Mouse (Mus musculus) hindbrain, embryonic 10.5 days (tissue): ENCODE measurements around the gene Rassf7. TPM values are rescaled to one million over a fixed set of nuclear protein-coding genes. Genes with fewer than 3 reads are reported as not detected.

ENCODE experiments used
- DNase-seq: peaks from one replicate; pipeline ENCODE4 v3.0.0-alpha.2; 2017; ENCODE audit warnings: low spot score
- H3K27ac ChIP-seq: fragments of 300-500 bp; sonication (generic); 2 replicates; pipeline ENCODE4 v1.5.1; 2016; ENCODE audit warnings: mild to moderate bottlenecking, moderate library complexity
- H3K27me3 ChIP-seq: fragments of 300-500 bp; sonication (generic); 2 replicates; pipeline ENCODE4 v1.6.1; 2016; ENCODE audit warnings: mild to moderate bottlenecking; ENCODE audit not compliant: poor library complexity, insufficient read depth, severe bottlenecking
- H3K36me3 ChIP-seq: fragments of 300-500 bp; sonication (generic); 2 replicates; pipeline ENCODE4 v1.6.1; 2016; ENCODE audit warnings: mild to moderate bottlenecking, moderate library complexity
- H3K4me1 ChIP-seq: fragments of 300-500 bp; sonication (generic); replicated peaks from 2 replicates; pipeline ENCODE4 v1.6.1; 2016; ENCODE audit warnings: mild to moderate bottlenecking
- H3K4me3 ChIP-seq: fragments of 300-500 bp; sonication (generic); 2 replicates; pipeline ENCODE4 v1.5.1; 2016; ENCODE audit warnings: mild to moderate bottlenecking, moderate library complexity
- H3K9me3 ChIP-seq: fragments of 300-500 bp; sonication (generic); 2 replicates; pipeline ENCODE4 v1.6.1; 2016; ENCODE audit warnings: mild to moderate bottlenecking, moderate library complexity
- WGBS: fragments of 180-500 bp; shearing (Covaris S2); methylation state at CpG from one replicate; pipeline ENCODE4 v1.1.7; 2016; 5-methylcytosine and 5-hydroxymethylcytosine counted together
- polyA plus RNA-seq: library from polyadenylated mRNA; unstranded; fragments of >200 nt; fragmentation: Nextera tagmentation; extraction: Ambion mirVana; gene quantifications from 2 replicates; pipeline ENCODE4 v1.2.1, GENCODE M21; 2016

Rassf7 gene
- polyA plus RNA-seq, 1 experiment from 2014 or later = 58.5 TPM

DNA sequence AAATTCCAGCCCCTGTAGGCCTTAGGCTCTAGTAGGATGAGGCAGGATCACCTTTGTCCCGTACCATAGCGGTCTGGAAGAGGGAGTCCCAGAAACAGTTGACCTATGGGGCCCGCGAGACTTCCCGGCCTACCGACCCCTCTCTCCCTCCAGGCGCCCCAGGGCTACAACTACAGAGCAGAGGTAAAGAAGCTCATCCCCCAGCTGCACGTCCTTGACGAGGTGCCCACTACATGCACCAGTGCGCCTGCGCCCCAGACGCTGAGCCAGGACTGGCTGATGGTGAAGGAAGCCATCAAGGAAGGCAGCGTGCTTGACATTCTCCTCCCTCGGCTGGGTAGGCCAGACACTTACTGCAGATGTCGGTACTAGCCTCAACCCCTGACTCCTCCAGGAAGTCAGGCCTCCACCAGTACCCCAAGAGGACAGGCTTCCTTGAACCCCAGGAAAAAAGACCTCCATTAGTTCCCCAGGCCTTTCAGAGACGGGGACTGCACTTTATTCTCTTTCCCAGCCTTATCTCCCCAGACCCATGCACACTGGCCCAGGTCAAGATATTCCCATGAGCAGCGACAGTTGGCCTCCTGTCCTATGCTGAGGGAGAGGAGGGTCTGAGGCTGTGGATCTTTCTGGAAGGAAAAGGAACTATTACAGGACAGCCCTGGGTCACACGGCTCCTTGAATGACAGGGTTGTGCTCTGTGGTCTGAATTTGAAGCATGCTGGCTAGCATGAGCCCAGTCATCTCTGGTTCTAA, 9.3 kb upstream of the Rassf7 start:
- no peak overlapping the region for H3K4me3 ChIP-seq
- no peak for DNase-seq
- 92% methylated on average over 18 of the region's 18 CpGs for WGBS
- H3K4me1 ChIP-seq = peaks cover 13% of the 10 kb centered on the region
- 0 out of 2 replicates have a peak overlapping the region, but pooled peaks have one; percentile 8 for H3K27ac ChIP-seq
- no peaks in the 10 kb centered on the region for H3K27me3 ChIP-seq
- peaks cover 8% of the 10 kb centered on the region; the same call in 1 of the 2 replicates for H3K36me3 ChIP-seq
- H3K9me3 ChIP-seq = no peaks in the 10 kb centered on the region

GRCm38 (mm10) chr7:141209526-141209925, 6.1 kb upstream of the Rassf7 start:
- DNase-seq = no peak
- no peaks in the 10 kb centered on the region for H3K9me3 ChIP-seq
- peaks cover 8% of the 10 kb centered on the region; the same call in 1 of the 2 replicates for H3K36me3 ChIP-seq
- no peak overlapping the region for H3K4me3 ChIP-seq
- H3K4me1 ChIP-seq = peaks cover 40% of the 10 kb centered on the region
- no peaks in the 10 kb centered on the region for H3K27me3 ChIP-seq
- WGBS = 82% methylated on average over 3 of the region's 3 CpGs
- H3K27ac ChIP-seq = no peak overlapping the region

- Histone ChIP-seq H3K36me3 (peaks cover 8% of the 10 kb centered on the region; the same call in 1 of the 2 replicates), H3K4me1 (peaks cover 46% of the 10 kb centered on the region), H3K9me3 (no peaks in the 10 kb centered on the region), H3K4me3 (no peak overlapping the region), H3K27ac (no peak overlapping the region), H3K27me3 (no peaks in the 10 kb centered on the region)
- DNase-seq = no peak
- WGBS = 88% methylated on average over 12 of the region's 12 CpGs
These were observed 5.5 kb upstream of the Rassf7 start for GRCm38 (mm10) chr7:141210137-141210536.

- H3K4me3 ChIP-seq = no peak overlapping the region
- no peaks in the 10 kb centered on the region for H3K27me3 ChIP-seq
- H3K4me1 ChIP-seq = peaks cover 48% of the 10 kb centered on the region
- no peaks in the 10 kb centered on the region for H3K9me3 ChIP-seq
- 85% methylated on average over 14 of the region's 14 CpGs for WGBS
- DNase-seq = no peak
- 0 out of 2 replicates have a peak overlapping the region, but pooled peaks have one; percentile 8 for H3K27ac ChIP-seq
- H3K36me3 ChIP-seq = peaks cover 8% of the 10 kb centered on the region; the same call in 1 of the 2 replicates
These were observed 5.0 kb upstream of the Rassf7 start for GRCm38 (mm10) chr7:141210606-141211131.

GRCm38 (mm10) chr7:141213133-141213532, 2.5 kb upstream of the Rassf7 start:
- no peaks in the 10 kb centered on the region for H3K27me3 ChIP-seq
- H3K4me1 ChIP-seq = peaks cover 69% of the 10 kb centered on the region
- H3K9me3 ChIP-seq = no peaks in the 10 kb centered on the region
- 81% methylated on average over 3 of the region's 3 CpGs for WGBS
- no peak overlapping the region for H3K4me3 ChIP-seq
- peak overlapping the region; percentile 25; the same call in 1 of the 2 replicates for H3K27ac ChIP-seq
- no peak for DNase-seq
- H3K36me3 ChIP-seq = peaks cover 17% of the 10 kb centered on the region

DNA sequence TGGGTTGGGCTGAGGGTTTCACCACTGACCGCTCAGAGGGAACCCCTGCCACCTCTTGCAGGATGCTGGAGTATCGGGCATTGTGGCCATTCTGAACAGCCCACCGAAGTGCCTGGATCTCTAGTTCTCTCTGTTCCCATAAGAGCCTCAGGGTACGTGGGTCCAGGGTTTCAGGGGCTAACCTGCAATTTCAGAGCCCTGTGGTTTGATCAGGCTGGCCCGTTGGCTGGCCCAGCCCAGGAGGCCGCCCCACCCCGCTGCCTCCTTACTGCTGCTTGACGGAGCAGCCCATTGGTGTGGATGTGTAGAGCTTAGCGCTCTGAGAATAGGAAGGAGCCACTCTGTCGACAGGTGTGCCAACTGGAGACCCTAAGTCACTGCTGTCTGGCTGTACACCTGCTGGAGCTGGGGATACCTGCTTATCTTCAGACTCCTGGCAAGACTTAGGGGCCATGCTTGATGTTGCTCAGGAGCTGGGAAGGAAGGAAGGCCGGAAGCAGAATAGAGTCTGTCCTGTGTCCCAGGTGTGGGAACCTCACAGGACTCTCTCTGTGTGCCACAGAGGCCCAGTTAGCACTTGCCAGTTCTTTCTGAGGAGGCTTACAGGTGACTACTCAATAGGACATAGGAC, 1.9 kb upstream of the Rassf7 start, which contains the start of gene Lmntd2:
Gene Lmntd2, minus strand, starts transcription at position 476 of the 631 bp plus-strand sequence.
- DNase-seq = no peak
- H3K36me3 ChIP-seq = peaks cover 23% of the 10 kb centered on the region
- H3K9me3 ChIP-seq = no peaks in the 10 kb centered on the region
- H3K4me3 ChIP-seq = peak within 1 kb of the TSS; percentile 77
- peak within 1 kb of the TSS; percentile 97 for H3K27ac ChIP-seq
- no peaks in the 10 kb centered on the region for H3K27me3 ChIP-seq
- 92% methylated on average over 11 of the region's 11 CpGs for WGBS
- peaks cover 73% of the 10 kb centered on the region for H3K4me1 ChIP-seq

GRCm38 (mm10) chr7:141214310-141214709, 1.4 kb upstream of the Rassf7 start:
- H3K4me3 ChIP-seq = peak overlapping the region; percentile 77; the same call in 1 of the 2 replicates
- DNase-seq = no peak
- WGBS = 82% methylated on average over 3 of the region's 3 CpGs

DNA sequence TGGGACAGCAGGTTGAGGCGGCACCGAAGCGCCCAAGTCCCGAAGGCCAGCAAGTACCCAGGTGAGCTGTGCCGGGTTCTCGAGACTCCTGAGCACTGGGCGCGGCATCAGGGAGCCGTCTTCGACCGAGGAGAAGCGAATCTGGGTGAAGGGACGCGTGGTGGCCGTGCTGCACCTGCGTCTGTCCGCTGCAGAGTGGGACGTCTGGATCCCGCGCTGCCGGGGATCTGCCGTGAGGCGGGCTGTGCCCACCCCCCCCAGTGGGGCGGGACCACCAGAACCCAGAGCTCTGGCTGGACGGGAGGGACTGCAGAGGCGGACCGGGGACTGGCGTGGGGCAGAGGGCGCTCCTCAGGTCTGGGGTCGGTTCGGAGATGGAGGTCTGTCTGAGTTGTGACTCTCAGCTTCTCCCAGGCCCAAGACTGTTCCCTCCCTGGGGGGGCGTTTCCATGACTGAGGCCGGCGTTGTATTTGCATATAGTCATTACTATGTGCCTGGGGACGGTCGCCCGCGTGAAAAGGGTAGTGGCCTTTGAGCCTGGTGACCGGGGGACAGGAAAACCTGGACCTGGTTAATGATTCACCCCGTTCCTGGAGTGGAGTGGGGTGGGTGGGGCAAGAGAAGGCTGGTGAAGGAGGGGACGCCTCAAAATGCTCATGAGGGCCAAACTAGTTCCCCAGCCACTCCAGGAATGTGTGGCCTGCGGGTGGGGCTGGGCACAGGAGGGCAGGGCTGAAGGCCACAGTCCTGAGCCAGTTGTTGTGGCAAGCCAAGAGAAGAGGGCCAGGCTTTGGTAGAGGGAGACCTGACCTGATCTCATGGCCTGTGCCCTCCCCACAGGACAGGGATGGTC, 447 bp downstream of the Rassf7 start:
- H3K27me3 ChIP-seq = no peaks in the 10 kb centered on the region
- no peak for DNase-seq
- peak overlapping the region; percentile 97 for H3K27ac ChIP-seq
- no peaks in the 10 kb centered on the region for H3K9me3 ChIP-seq
- H3K4me1 ChIP-seq = peaks cover 86% of the 10 kb centered on the region
- H3K4me3 ChIP-seq = peak overlapping the region; percentile 77
- WGBS = 1% methylated on average over 42 of the region's 42 CpGs
- peaks cover 35% of the 10 kb centered on the region for H3K36me3 ChIP-seq

More at GRCm38 (mm10) chr7:141214310-141214709, 1.4 kb upstream of the Rassf7 start:
- peaks cover 29% of the 10 kb centered on the region for H3K36me3 ChIP-seq
- no peaks in the 10 kb centered on the region for H3K9me3 ChIP-seq
- H3K4me1 ChIP-seq = peaks cover 74% of the 10 kb centered on the region
- no peaks in the 10 kb centered on the region for H3K27me3 ChIP-seq
- H3K27ac ChIP-seq = peak overlapping the region; percentile 97

DNA sequence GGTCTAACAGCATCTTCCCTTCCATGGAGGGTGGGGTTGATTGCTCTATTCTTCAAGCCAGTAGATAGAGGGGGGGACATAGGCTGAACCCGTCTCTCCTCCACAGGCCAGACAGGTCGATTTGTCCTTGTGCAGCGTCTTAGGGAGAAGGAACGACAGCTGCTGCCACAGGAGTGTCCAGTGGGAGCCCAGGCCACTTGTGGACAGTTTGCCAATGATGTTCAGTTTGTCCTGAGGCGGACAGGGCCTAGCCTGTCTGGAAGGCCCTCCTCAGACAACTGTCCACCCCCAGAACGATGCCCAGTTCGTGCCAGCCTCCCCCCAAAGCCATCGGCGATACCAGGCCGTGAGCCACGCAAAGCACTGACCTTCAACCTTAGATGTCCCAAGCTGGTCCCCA, 1.2 kb downstream of the Rassf7 start:
- Histone ChIP-seq H3K36me3 (peaks cover 35% of the 10 kb centered on the region), H3K4me1 (peaks cover 85% of the 10 kb centered on the region), H3K27ac (peak overlapping the region; percentile 97), H3K4me3 (peak overlapping the region; percentile 77), H3K9me3 (no peaks in the 10 kb centered on the region), H3K27me3 (no peaks in the 10 kb centered on the region)
- 90% methylated on average over 11 of the region's 11 CpGs for WGBS
- DNase-seq = no peak

DNA sequence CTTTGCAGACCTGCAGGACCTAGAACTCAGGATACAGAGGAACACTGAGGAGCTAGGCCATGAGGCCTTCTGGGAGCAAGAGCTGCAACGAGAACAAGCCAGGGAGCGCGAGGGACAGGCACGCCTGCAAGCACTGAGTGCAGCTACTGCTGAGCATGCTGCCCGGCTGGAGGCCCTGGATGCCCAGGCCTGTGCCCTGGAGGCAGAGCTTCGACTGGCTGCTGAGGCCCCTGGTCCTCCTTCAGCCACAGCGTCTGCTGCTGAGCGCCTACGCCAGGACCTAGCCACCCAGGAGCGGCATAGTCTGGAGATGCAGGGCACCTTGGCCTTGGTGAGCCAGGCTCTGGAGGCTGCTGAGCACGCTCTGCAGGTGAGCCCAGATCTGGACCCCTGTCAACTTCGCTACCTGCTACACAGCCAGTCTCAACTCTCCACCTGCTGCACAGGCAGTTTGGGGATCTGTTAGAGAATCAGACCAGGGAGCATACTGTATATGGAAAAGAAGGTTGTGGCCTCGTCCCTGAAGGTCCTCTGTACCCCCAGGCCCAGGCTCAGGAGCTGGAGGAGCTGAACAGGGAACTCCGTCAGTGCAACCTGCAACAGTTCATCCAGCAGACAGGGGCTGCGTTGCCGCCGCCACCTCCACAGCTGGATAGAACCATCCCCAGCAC, 1.8 kb downstream of the Rassf7 start:
- Histone ChIP-seq H3K27ac (no peak overlapping the region), H3K4me3 (peak overlapping the region; percentile 77; the same call in 1 of the 2 replicates), H3K9me3 (no peaks in the 10 kb centered on the region), H3K27me3 (no peaks in the 10 kb centered on the region), H3K36me3 (peaks cover 35% of the 10 kb centered on the region), H3K4me1 (peaks cover 89% of the 10 kb centered on the region)
- WGBS = 91% methylated on average over 17 of the region's 17 CpGs
- no peak for DNase-seq

- H3K27ac ChIP-seq = no peak overlapping the region
- H3K27me3 ChIP-seq = no peaks in the 10 kb centered on the region
- 85% methylated on average over 3 of the region's 3 CpGs for WGBS
- H3K4me3 ChIP-seq = peak overlapping the region; percentile 16; the same call in 1 of the 2 replicates
- H3K4me1 ChIP-seq = peaks cover 87% of the 10 kb centered on the region
- H3K9me3 ChIP-seq = no peaks in the 10 kb centered on the region
- H3K36me3 ChIP-seq = peaks cover 35% of the 10 kb centered on the region
- no peak for DNase-seq
These were observed 2.5 kb downstream of the Rassf7 start for GRCm38 (mm10) chr7:141218141-141218540.
